Mouse (Mus musculus) cerebellum, adult 9-10 months (tissue): ENCODE results near the gene Ralb.
A peak's percentile ranks its signal among the peaks of the same experiment; 100 is the strongest.

Source experiments
- DNase-seq: peaks from one replicate; pipeline ENCODE4 v3.0.0; 2022

Gene Ralb

GRCm38 (mm10) chr1:119492097-119492496 lies 12.5 kb downstream of the Ralb start:
- no peak for DNase-seq

GRCm38 (mm10) chr1:119490765-119491164 lies 13.8 kb downstream of the Ralb start:
- DNase-seq = no peak

GRCm38 (mm10) chr1:119487917-119488590 lies 16.5 kb downstream of the Ralb start:
- DNase-seq = no peak

- DNase-seq = no peak
Observed at GRCm38 (mm10) chr1:119485825-119486224, 18.8 kb downstream of the Ralb start.

GRCm38 (mm10) chr1:119484457-119484856 lies 20.1 kb downstream of the Ralb start:
- no peak for DNase-seq

- no peak for DNase-seq
Observed at GRCm38 (mm10) chr1:119482891-119483290, 21.7 kb downstream of the Ralb start.

- DNase-seq = no peak
Observed at GRCm38 (mm10) chr1:119481205-119481932, 23.2 kb downstream of the Ralb start.

DNA sequence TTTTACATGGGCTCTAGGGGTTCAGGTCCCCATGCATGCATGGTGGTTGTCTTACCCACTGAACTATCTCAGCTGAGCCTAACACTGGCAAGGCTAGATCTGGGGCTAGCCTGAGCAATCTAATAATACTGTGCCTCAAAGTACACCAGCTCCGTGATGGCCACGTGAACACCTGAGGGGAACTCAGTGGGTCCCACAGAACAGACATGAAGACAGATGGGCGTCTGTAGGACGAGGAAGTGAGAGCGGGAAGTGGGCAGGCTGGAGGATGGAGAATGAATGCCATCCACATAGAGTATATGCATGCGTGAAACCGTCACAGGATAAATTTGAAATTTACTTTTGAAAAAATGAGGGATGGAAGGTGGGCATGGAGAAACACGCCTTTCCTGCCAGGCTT lies 23.9 kb downstream of the Ralb start:
- DNase-seq = no peak

GRCm38 (mm10) chr1:119479641-119480040 lies 25.0 kb downstream of the Ralb start:
- DNase-seq = no peak

DNA sequence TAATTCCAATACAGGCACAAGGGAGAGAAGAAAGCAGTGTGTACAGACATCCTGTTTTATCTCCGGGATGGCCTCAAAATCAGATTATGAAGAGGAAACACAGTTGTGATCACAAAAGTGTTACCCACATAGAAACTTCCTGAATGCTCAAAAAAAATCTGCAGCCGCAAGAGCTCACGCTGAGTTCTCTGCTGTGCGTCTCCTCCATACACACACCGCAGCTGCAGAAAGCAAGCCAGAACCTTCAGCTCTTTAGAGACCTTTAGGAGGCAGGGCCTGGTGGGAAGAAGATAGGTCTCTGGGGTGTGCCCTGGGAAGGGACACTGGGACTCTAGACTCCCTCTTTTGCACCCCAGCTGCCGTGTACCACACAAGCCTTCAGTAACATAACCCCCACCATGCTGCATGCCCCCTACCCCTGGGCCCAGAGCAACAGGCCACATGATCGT lies 27.7 kb downstream of the Ralb start:
- no peak for DNase-seq

DNA sequence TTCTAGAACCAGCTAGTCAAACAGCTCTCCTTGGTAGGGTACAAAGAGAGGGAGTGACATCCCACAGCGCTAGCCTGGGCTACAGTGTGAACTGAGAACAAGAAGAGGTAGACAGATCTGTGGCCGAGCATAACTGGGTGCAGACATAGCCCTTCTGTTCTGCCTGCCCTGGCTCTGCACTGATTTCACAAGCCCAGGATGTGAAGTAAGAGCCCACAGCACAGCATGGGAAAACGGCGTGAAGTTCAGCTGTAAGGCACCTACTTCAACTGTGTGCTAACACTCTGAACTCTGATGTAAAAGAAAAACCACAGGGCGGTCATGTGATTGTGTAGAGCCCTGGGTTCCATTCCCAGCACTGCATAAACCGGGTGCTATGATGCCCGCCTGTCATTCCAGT lies 29.9 kb downstream of the Ralb start:
- no peak for DNase-seq

GRCm38 (mm10) chr1:119472648-119473047 lies 31.9 kb downstream of the Ralb start:
- no peak for DNase-seq

- DNase-seq = no peak
Observed at GRCm38 (mm10) chr1:119471793-119472396, 32.7 kb downstream of the Ralb start.

GRCm38 (mm10) chr1:119463386-119463785 lies 41.2 kb downstream of the Ralb start:
- DNase-seq = peak; percentile 20

DNA sequence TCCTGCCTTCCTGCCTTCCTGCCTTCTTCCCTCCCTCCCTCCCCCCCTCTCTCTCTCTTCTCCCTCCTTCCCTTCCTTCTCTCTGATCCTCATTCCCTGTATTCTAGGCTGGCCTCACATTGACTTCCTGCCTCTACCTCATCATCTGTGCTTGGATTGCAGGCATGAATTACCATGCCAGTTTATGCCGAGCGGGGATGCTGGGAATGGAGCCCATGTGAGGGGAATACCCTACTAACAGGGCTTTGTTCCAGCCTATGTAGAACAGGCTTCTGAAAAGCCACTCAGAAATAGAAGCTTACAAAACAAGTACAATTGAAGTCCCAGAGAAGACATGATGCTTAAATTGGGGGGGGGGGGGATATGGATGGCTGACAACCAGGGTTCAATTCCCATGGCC lies 44.5 kb downstream of the Ralb start:
- no peak for DNase-seq

- peak; percentile 64 for DNase-seq
Observed at GRCm38 (mm10) chr1:119457993-119458605, 46.5 kb downstream of the Ralb start.

GRCm38 (mm10) chr1:119457528-119457855 lies 47.1 kb downstream of the Ralb start:
- no peak for DNase-seq

- DNase-seq = no peak
Observed at GRCm38 (mm10) chr1:119456671-119457527, 47.7 kb downstream of the Ralb start.

DNA sequence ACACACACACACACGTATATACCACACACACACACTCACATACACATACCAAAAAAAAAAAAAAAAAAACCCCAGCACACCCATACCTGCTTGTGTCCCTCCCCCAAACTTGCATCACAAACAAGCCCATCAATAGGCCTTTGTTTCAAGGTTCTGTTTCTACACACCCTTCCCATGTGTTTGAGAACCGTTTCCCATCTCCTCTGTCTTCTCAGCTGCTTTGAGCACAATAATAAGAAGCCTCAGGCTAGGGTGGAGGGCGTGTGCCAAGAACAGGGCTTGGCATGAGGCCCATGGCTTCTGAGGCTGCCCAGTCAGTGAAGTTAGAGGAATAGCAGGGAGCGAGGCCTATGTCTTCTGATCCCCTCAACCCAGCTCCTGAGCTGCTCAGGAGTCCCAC lies 50.9 kb downstream of the Ralb start:
- no peak for DNase-seq

DNA sequence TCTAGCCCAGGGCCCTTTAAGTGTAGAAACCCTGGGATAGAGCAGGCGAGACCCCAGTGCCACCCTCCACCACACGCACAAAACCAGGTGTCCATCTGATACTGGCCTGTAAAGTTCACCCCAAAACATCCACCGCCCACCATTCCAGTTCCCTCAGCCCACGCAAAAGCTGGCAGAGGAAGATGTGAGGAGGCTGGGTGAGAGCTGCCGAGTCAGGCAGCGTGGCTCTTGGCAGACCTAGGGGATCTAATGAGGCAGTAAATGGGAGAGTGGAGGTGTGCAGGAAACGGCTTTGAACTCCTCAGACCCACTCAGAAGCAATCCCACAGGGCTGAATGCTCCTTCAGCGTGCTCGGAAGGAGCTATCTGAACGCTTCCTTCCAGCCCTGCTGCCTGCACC lies 53.2 kb downstream of the Ralb start:
- no peak for DNase-seq

GRCm38 (mm10) chr1:119450651-119451345 lies 53.8 kb downstream of the Ralb start:
- no peak for DNase-seq

DNA sequence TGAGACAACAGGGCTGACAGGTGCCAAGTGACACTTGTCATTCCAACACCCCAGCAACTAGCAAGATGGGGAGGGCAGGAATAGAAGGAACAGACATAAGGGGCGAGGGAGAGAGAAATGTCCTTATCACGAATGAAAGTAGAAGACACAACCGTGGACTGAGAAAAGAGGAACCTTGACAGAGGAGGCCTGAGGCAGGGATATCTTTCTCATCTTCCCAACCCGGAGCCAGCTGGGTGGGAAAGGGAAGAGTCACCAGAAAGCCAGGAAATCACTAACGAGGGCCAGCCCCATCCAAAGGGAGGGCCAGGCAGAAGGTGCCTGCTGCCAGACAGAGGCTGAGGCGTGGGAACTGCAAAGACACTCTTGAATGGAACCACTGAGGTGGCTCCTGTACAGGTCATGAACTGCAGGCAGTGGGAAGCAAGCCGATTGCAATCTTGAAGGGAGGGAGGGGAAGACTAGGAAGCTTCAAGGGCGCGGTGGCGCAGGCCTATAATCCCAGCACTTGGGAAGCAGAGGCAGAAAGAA lies 57.8 kb downstream of the Ralb start:
- DNase-seq = no peak
